Comparison of ENCODE assay signal across 17 mouse cellular contexts in genomic region chr1:58618766-58619165, GRCm38 (mm10). TPM values are rescaled to one million over a fixed set of nuclear protein-coding genes. Genes with fewer than 3 reads are reported as not detected.
DNase-seq lines count a peak whose midpoint lies in the region; ATAC-seq and TF ChIP-seq lines count a peak whose summit lies in the region.
"Had no signal": no experiment of that assay in that cellular context is flagged by ENCODE, and none has a peak within 500 bp of the region (broad histone marks: within the 10 kb centered on the region; RNA-seq: fewer than 3 reads in every experiment).

No protein-coding gene starts in this region.

- TF ChIP-seq POLR2A in MEL (IDR thresholded peaks at IDR 0.05; ENCODE audit: control insufficient read depth in 1 of 2, insufficient read depth in 1 of 2, low read depth in 1 of 2, low read length in 2 of 2, poor library complexity in 1 of 2) = no peak

- peak; percentile 27 to 36 (median 31); a peak in 5 of 6 replicates for TF ChIP-seq CTCF in MEL (IDR thresholded peaks at IDR 0.05 in 2 of 3, conservative IDR thresholded peaks at IDR 0.05 in 1 of 3; ENCODE audit: control insufficient read depth in 1 of 3, insufficient read depth in 1 of 3, low read depth in 2 of 3, low read length in 3 of 3, poor library complexity in 1 of 3, severe bottlenecking in 1 of 3)
- peak; percentile 37 for TF ChIP-seq CTCF in liver, embryonic 14.5 days (IDR thresholded peaks at IDR 0.05; ENCODE audit: low read depth)

- H3K9me3 ChIP-seq in MEL (replicated peaks; ENCODE audit: insufficient read depth, low read length) = no peaks in the 10 kb centered on the region
- no peaks in the 10 kb centered on the region for H3K9me3 ChIP-seq in liver, embryonic 14.5 days (ENCODE audit: control insufficient read depth, low read length)
- H3K9me3 ChIP-seq: embryonic facial prominence, embryonic 15.5 days; heart, embryonic 10.5 days had no signal

- DNase-seq in CD4-positive, CD25-positive, alpha-beta regulatory T cell, adult 2 months (ENCODE audit: low read depth, low spot score) = peak; percentile 9
- DNase-seq in left cerebral cortex, postnatal 4 days = peak; percentile 1
- no peak for DNase-seq in left cerebral cortex, adult 8-10 months (ENCODE audit: low spot score in 2 of 2)
- peak; percentile 42 for DNase-seq in MEL (ENCODE audit: low read depth, low spot score)
- DNase-seq in liver, embryonic 14.5 days (ENCODE audit: low read depth in 3 of 3, low spot score in 3 of 3) = no peak
- no peak for DNase-seq in embryo, embryonic 10 days (ENCODE audit: low spot score)
- DNase-seq in urinary bladder, postnatal 14 days (ENCODE audit: low spot score) = no peak
- DNase-seq: adrenal gland, postnatal 10 days; gastrocnemius, postnatal 10 days; heart, postnatal 36 days; kidney, postnatal 10 days; lung, embryonic 14.5 days had no signal

- WGBS in liver, embryonic 14.5 days (ENCODE audit: insufficient replicate concordance) = 65% methylated on average over 2 of the region's 2 CpGs

- H3K9ac ChIP-seq in MEL (ENCODE audit: control insufficient read depth, low read depth, low read length, poor library complexity, severe bottlenecking) = no peak overlapping the region
- H3K9ac ChIP-seq in liver, embryonic 14.5 days (replicated peaks) = no peak overlapping the region
- H3K9ac ChIP-seq: embryonic facial prominence, embryonic 15.5 days; lung, embryonic 14.5 days had no signal

- peaks cover 5 to 18% of the 10 kb centered on the region in 2 experiments for H3K4me1 ChIP-seq in MEL (ENCODE audit: control insufficient read depth in 1 of 2, insufficient read depth in 2 of 2, low read length in 2 of 2)
- H3K4me1 ChIP-seq in liver, embryonic 14.5 days (replicated peaks; ENCODE audit: control insufficient read depth in 2 of 2, insufficient read depth in 2 of 2, low read length in 1 of 2) = no peaks in the 10 kb centered on the region; a peak in 1 of 4 replicates
- H3K4me1 ChIP-seq: embryonic facial prominence, embryonic 15.5 days had no signal

- H3K4me3 ChIP-seq in MEL (ENCODE audit: control insufficient read depth in 1 of 2, insufficient read depth in 1 of 2, low read depth in 2 of 2, low read length in 2 of 2) = no peak overlapping the region
- H3K4me3 ChIP-seq in liver, embryonic 14.5 days (ENCODE audit: insufficient read depth in 1 of 2, low read depth in 2 of 2, low read length in 2 of 2) = no peak overlapping the region
- H3K4me3 ChIP-seq: embryonic facial prominence, embryonic 15.5 days; heart, embryonic 10.5 days had no signal

- no peaks in the 10 kb centered on the region for H3K79me2 ChIP-seq in MEL (ENCODE audit: control insufficient read depth, insufficient read depth, low read length, poor library complexity)

- no peak overlapping the region for H3K27ac ChIP-seq in MEL (ENCODE audit: control insufficient read depth, low read depth, low read length)
- H3K27ac ChIP-seq in liver, embryonic 14.5 days = no peak overlapping the region
- H3K27ac ChIP-seq: embryonic facial prominence, embryonic 15.5 days; heart, embryonic 10.5 days had no signal

- H3K36me3 ChIP-seq in MEL (ENCODE audit: control insufficient read depth in 1 of 2, insufficient read depth in 2 of 2, low read length in 2 of 2) = peaks cover 0 to 16% of the 10 kb centered on the region in 2 experiments; a peak in 2 of 4 replicates
- no peaks in the 10 kb centered on the region for H3K36me3 ChIP-seq in liver, embryonic 14.5 days (replicated peaks; ENCODE audit: control insufficient read depth, insufficient read depth, low read depth)
- H3K36me3 ChIP-seq: embryonic facial prominence, embryonic 15.5 days; heart, embryonic 10.5 days had no signal

- intact Hi-C loops in left cerebral cortex, postnatal 4 days (cut with DNase I) = no loop called here

- peak; percentile 2 for TF ChIP-seq RAD21 in MEL (IDR thresholded peaks at IDR 0.05; ENCODE audit: low read depth, low read length)

- H3K27me3 ChIP-seq in MEL (ENCODE audit: control insufficient read depth in 1 of 2, insufficient read depth in 2 of 2, low read length in 2 of 2) = peaks cover 2 to 3% of the 10 kb centered on the region in 2 experiments; a peak in 3 of 4 replicates
- H3K27me3 ChIP-seq in liver, embryonic 14.5 days (ENCODE audit: control insufficient read depth, insufficient read depth, low read length) = no peaks in the 10 kb centered on the region
- H3K27me3 ChIP-seq: embryonic facial prominence, embryonic 15.5 days; megakaryocyte, embryonic 14.5 days had no signal

- H3K4me2 ChIP-seq in liver, embryonic 14.5 days (ENCODE audit: low read depth) = no peak overlapping the region
- H3K4me2 ChIP-seq: embryonic facial prominence, embryonic 15.5 days; lung, embryonic 14.5 days had no signal

- no peak for TF ChIP-seq EP300 in MEL (IDR thresholded peaks at IDR 0.05; ENCODE audit: low read depth in 1 of 2, low read length in 2 of 2)
- TF ChIP-seq EP300 in liver, embryonic 14.5 days (IDR thresholded peaks at IDR 0.05; ENCODE audit: low read depth) = no peak

- no peak for ATAC-seq in CD4-positive, CD25-positive, alpha-beta regulatory T cell, adult 4 months
- ATAC-seq in liver, embryonic 14.5 days (ENCODE audit: insufficient read depth) = no peak
- ATAC-seq: forebrain, embryonic 16.5 days had no signal

TF ChIP-seq in MEL, 35 proteins besides CTCF, POLR2A, EP300 and RAD21:
- TF ChIP-seq NRF1 (IDR thresholded peaks at IDR 0.05; ENCODE audit: insufficient read depth, low read depth, low read length, poor library complexity, severe bottlenecking) (no peak), POLR2AphosphoS2 (IDR thresholded peaks at IDR 0.05; ENCODE audit: low read length) (no peak), MXI1 (IDR thresholded peaks at IDR 0.05; ENCODE audit: low read depth, low read length) (no peak), TBP (IDR thresholded peaks at IDR 0.05; ENCODE audit: low read depth, low read length) (no peak), NELFE (IDR thresholded peaks at IDR 0.05; ENCODE audit: low read depth, low read length) (no peak), UBTF (IDR thresholded peaks at IDR 0.05; ENCODE audit: borderline replicate concordance, insufficient read depth, low read depth, low read length) (no peak), BHLHE40 (IDR thresholded peaks at IDR 0.05; ENCODE audit: borderline replicate concordance, low read depth, low read length) (no peak), MAZ (IDR thresholded peaks at IDR 0.05; ENCODE audit: low read depth, low read length) (no peak), ZNF384 (IDR thresholded peaks at IDR 0.05; ENCODE audit: low read depth, low read length) (no peak)

RNA-seq across cellular contexts. Expression of gene Ndufb3, which starts 32.6 kb away (rescaled TPM):
- polyA plus RNA-seq in CD4-positive, CD25-positive, alpha-beta regulatory T cell, adult 4 months (2017; shearing (Covaris generic)) = 10 to 100 TPM; 69.7 to 91.7 TPM
- 10 to 100 TPM; 76.6 to 83.9 TPM for total RNA-seq in left cerebral cortex, postnatal 4 days (2021)
- total RNA-seq in left cerebral cortex, adult 8-10 months (2022) = 100 to 1,000 TPM in 2 of 4 experiments, 10 to 100 TPM in 2; 86.4 to 123 (median 101) TPM
- 169 and 172 TPM in 2 replicates for total RNA-seq in MEL (2012; rRNA removed)
- polyA plus RNA-seq in MEL (2012; ENCODE audit: insufficient read depth in 1 of 2, insufficient read length in 2 of 2, low read depth in 1 of 2, low replicate concordance in 2 of 2, missing spikeins in 1 of 2) = 10 to 100 TPM in 1 of 2 experiments, not detected in 1; 98.3 TPM
- polyA plus RNA-seq in liver, embryonic 14.5 days (2012; rRNA removed) = 43.5 and 93.3 TPM in 2 replicates
- 118 and 123 TPM in 2 replicates for polyA plus RNA-seq in liver, embryonic 14.5 days (2014; fragmentation: Nextera tagmentation; extraction: Ambion mirVana)

RNA-seq across cellular contexts. Expression of gene Fam126b, which starts 32.6 kb away (rescaled TPM):
- polyA plus RNA-seq in CD4-positive, CD25-positive, alpha-beta regulatory T cell, adult 4 months (2017; shearing (Covaris generic)) = 10 to 100 TPM; 11.5 to 13.9 TPM
- total RNA-seq in left cerebral cortex, postnatal 4 days (2021) = 10 to 100 TPM; 32.5 to 35.2 TPM
- 100 to 1,000 TPM; 110 to 151 (median 133) TPM for total RNA-seq in left cerebral cortex, adult 8-10 months (2022)
- total RNA-seq in MEL (2012; rRNA removed) = 5.0 and 5.5 TPM in 2 replicates
- 1 to 10 TPM in 1 of 2 experiments, not detected in 1; 5.7 TPM for polyA plus RNA-seq in MEL (2012; ENCODE audit: insufficient read depth in 1 of 2, insufficient read length in 2 of 2, low read depth in 1 of 2, low replicate concordance in 2 of 2, missing spikeins in 1 of 2)
- 0.63 and 0.95 TPM in 2 replicates for polyA plus RNA-seq in liver, embryonic 14.5 days (2012; rRNA removed)
- 2.4 and 2.9 TPM in 2 replicates for polyA plus RNA-seq in liver, embryonic 14.5 days (2014; fragmentation: Nextera tagmentation; extraction: Ambion mirVana)

Comparison
In these comparisons a context has a peak if more than half of its experiments do, and no peak if none do; other contexts are left out.
1. DNase-seq: peak in CD4-positive, CD25-positive, alpha-beta regulatory T cell, adult 2 months (single experiment), left cerebral cortex, postnatal 4 days (single experiment) and MEL (single experiment); none in left cerebral cortex, adult 8-10 months (0 of 2), liver, embryonic 14.5 days (0 of 3), embryo, embryonic 10 days (single experiment) and urinary bladder, postnatal 14 days (single experiment).